Mouse (Mus musculus): ENCODE results near the gene Psmg3. TPM values are rescaled to one million over a fixed set of nuclear protein-coding genes. Genes with fewer than 3 reads are reported as not detected.
A peak's percentile ranks its signal among the peaks of the same experiment; 100 is the strongest.

Psmg3 gene
- polyA plus RNA-seq, 1 experiment from 2014 or later: 44.6 TPM

GRCm38 (mm10) chr5:139792966-139793337 lies 33.7 kb downstream of the Psmg3 start:
- Histone ChIP-seq H3K4me3 (ENCODE audit: low read length) (peak overlapping the region; percentile 99), H3K4me2 (ENCODE audit: low read depth, low read length) (peak overlapping the region; percentile 99), H3K36me3 (ENCODE audit: control insufficient read depth, insufficient read depth) (no peaks in the 10 kb centered on the region), H3K27me3 (ENCODE audit: control insufficient read depth, insufficient read depth, low read length) (no peaks in the 10 kb centered on the region), H3K9me3 (replicated peaks; ENCODE audit: control insufficient read depth, low read length) (no peaks in the 10 kb centered on the region), H3K4me1 (ENCODE audit: control insufficient read depth, insufficient read depth, low read length) (peaks cover 59% of the 10 kb centered on the region), H3K27ac (ENCODE audit: low read length) (peak overlapping the region; percentile 93), H3K9ac (ENCODE audit: low read length) (peak overlapping the region; percentile 96)
- no peak for ATAC-seq (replicated peaks; ENCODE audit: extremely low read depth, insufficient read depth, low FRiP score)
- WGBS: 9% methylated on average over 3 of the region's 3 CpGs

- Histone ChIP-seq H3K36me3 (ENCODE audit: control insufficient read depth, insufficient read depth) (no peaks in the 10 kb centered on the region), H3K27ac (ENCODE audit: low read length) (peak overlapping the region; percentile 93), H3K4me1 (ENCODE audit: control insufficient read depth, insufficient read depth, low read length) (peaks cover 52% of the 10 kb centered on the region), H3K9ac (ENCODE audit: low read length) (peak overlapping the region; percentile 96), H3K9me3 (replicated peaks; ENCODE audit: control insufficient read depth, low read length) (no peaks in the 10 kb centered on the region), H3K4me3 (ENCODE audit: low read length) (peak overlapping the region; percentile 99), H3K27me3 (ENCODE audit: control insufficient read depth, insufficient read depth, low read length) (no peaks in the 10 kb centered on the region), H3K4me2 (ENCODE audit: low read depth, low read length) (peak overlapping the region; percentile 99)
- ATAC-seq (replicated peaks; ENCODE audit: extremely low read depth, insufficient read depth, low FRiP score): no peak
- 4% methylated on average over 11 of the region's 11 CpGs for WGBS
These were observed 34.4 kb downstream of the Psmg3 start for GRCm38 (mm10) chr5:139792159-139792775.

DNA sequence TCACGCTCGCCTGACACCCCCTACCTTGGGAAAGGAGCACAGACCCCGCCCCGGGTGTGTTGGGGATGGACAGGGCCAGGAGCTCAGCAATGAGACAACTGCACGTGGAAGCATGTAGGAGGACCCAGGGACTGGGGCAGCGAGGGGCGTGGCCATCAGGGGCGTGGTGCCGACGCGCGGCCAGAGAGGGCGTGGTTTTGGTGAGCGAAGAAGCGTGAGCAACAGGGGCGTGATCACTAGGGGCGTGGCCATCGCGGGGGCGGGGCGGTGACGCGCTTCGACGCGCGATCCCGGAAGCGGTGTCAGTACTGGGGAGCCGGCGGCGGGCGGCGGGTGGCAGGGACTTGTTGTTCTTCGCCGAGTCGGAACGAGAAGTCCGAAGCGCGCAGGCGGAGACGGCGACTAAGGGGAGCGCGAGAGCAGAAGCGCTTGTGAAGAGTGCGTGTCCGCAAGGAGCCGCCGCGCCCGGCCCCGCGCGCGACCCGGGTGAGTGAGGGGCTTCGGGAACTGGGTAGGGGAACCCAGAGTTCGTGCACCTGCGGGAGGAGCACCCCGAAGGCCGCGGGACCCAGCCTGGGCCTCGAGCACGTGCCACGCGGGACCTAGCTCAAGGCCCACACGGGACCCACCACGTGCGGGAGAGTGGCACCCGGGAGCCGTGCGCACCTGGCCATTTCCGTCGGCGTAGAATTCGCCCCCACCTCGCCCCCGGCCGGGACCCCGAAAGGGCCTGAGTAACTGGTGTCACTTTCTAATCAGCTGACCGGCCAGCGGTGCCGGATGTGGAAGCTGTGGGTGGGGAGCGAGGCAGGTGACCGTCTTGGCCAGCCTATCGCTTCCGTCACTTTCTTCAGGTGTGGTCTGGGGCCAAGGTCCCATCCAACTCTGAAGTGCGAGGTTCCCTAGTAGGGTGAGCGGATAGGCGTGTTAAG lies 35.2 kb downstream of the Psmg3 start, which contains the start of gene Mafk:
TSS of gene Mafk (plus strand) at position 287 of the 932 bp plus-strand sequence.
- peak within 1 kb of the TSS; percentile 96 for H3K9ac ChIP-seq (ENCODE audit: low read length)
- no peaks in the 10 kb centered on the region for H3K36me3 ChIP-seq (ENCODE audit: control insufficient read depth, insufficient read depth)
- no peaks in the 10 kb centered on the region for H3K27me3 ChIP-seq (ENCODE audit: control insufficient read depth, insufficient read depth, low read length)
- H3K4me3 ChIP-seq (ENCODE audit: low read length): peak within 1 kb of the TSS; percentile 99
- WGBS: under 1% methylated on average over 92 of the region's 92 CpGs
- ATAC-seq (replicated peaks; ENCODE audit: extremely low read depth, insufficient read depth, low FRiP score): peak; percentile 84
- H3K4me1 ChIP-seq (ENCODE audit: control insufficient read depth, insufficient read depth, low read length): peaks cover 46% of the 10 kb centered on the region
- no peaks in the 10 kb centered on the region for H3K9me3 ChIP-seq (replicated peaks; ENCODE audit: control insufficient read depth, low read length)
- H3K27ac ChIP-seq (ENCODE audit: low read length): peak within 1 kb of the TSS; percentile 93
- H3K4me2 ChIP-seq (ENCODE audit: low read depth, low read length): peak within 1 kb of the TSS; percentile 99

GRCm38 (mm10) chr5:139789466-139789865 lies 37.2 kb downstream of the Psmg3 start:
- no peak for ATAC-seq (replicated peaks; ENCODE audit: extremely low read depth, insufficient read depth, low FRiP score)
- peaks cover 26% of the 10 kb centered on the region for H3K4me1 ChIP-seq (ENCODE audit: control insufficient read depth, insufficient read depth, low read length)
- no peak overlapping the region for H3K27ac ChIP-seq (ENCODE audit: low read length)
- no peak overlapping the region for H3K9ac ChIP-seq (ENCODE audit: low read length)
- WGBS: 60% methylated on average over 4 of the region's 4 CpGs
- no peaks in the 10 kb centered on the region for H3K9me3 ChIP-seq (replicated peaks; ENCODE audit: control insufficient read depth, low read length)
- no peak overlapping the region for H3K4me3 ChIP-seq (ENCODE audit: low read length)
- no peak overlapping the region for H3K4me2 ChIP-seq (ENCODE audit: low read depth, low read length)
- no peaks in the 10 kb centered on the region for H3K27me3 ChIP-seq (ENCODE audit: control insufficient read depth, insufficient read depth, low read length)
- H3K36me3 ChIP-seq (ENCODE audit: control insufficient read depth, insufficient read depth): no peaks in the 10 kb centered on the region

DNA sequence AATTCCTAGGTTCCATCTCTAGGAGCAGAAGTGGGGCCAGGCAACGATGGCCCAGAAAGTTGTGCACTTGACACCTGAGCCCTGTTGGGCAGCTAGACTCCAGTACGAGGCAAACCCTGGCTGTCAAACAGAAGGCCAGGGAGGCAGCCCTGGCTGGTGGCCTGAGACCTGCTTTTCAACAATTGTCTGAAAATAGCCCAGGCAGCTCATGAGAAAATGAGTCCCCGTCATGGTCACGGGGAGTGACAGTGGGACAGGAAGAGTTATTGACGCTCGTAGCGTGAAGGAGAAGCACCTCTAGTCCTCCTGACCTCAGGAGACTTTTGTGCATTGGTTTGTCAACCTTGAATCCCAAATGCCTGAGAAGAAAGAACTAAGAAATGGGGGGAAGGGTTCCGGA lies 45.3 kb downstream of the Psmg3 start:
- Histone ChIP-seq H3K9ac (ENCODE audit: low read length) (no peak overlapping the region), H3K27me3 (ENCODE audit: control insufficient read depth, insufficient read depth, low read length) (no peaks in the 10 kb centered on the region), H3K4me2 (ENCODE audit: low read depth, low read length) (no peak overlapping the region), H3K27ac (ENCODE audit: low read length) (no peak overlapping the region), H3K4me3 (ENCODE audit: low read length) (no peak overlapping the region), H3K9me3 (replicated peaks; ENCODE audit: control insufficient read depth, low read length) (no peaks in the 10 kb centered on the region), H3K4me1 (ENCODE audit: control insufficient read depth, insufficient read depth, low read length) (no peaks in the 10 kb centered on the region), H3K36me3 (ENCODE audit: control insufficient read depth, insufficient read depth) (no peaks in the 10 kb centered on the region)
- 62% methylated on average over 8 of the region's 8 CpGs for WGBS
- no peak for ATAC-seq (replicated peaks; ENCODE audit: extremely low read depth, insufficient read depth, low FRiP score)

DNA sequence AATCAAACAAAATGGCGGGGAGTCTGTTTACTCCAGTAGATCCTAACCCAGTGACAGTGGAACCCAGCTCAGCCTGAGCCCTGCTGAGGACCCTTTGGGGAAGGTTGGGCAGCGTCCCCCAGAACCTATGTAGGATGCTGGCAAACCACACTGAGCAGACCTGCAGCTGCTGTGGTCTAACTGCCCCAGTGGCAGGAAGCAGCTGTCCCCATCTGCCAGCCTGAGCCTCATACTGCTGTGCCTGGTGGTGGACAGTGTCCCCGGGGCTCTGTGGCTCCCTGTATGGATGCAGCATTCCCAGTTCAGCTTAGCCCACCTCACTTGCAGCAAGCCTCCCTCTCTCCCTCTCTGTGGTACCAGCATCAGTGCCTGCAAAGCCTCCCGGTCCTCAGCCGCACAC lies 49.7 kb downstream of the Psmg3 start:
- no peaks in the 10 kb centered on the region for H3K9me3 ChIP-seq (replicated peaks; ENCODE audit: control insufficient read depth, low read length)
- no peaks in the 10 kb centered on the region for H3K27me3 ChIP-seq (ENCODE audit: control insufficient read depth, insufficient read depth, low read length)
- 66% methylated on average over 5 of the region's 5 CpGs for WGBS
- peaks cover 8% of the 10 kb centered on the region for H3K4me1 ChIP-seq (ENCODE audit: control insufficient read depth, insufficient read depth, low read length)
- H3K9ac ChIP-seq (ENCODE audit: low read length): no peak overlapping the region
- peak; percentile 49 for ATAC-seq (replicated peaks; ENCODE audit: extremely low read depth, insufficient read depth, low FRiP score)
- H3K4me3 ChIP-seq (ENCODE audit: low read length): no peak overlapping the region
- no peak overlapping the region for H3K4me2 ChIP-seq (ENCODE audit: low read depth, low read length)
- H3K36me3 ChIP-seq (ENCODE audit: control insufficient read depth, insufficient read depth): peaks cover 12% of the 10 kb centered on the region
- H3K27ac ChIP-seq (ENCODE audit: low read length): peak overlapping the region; percentile 36; the same call in 1 of the 2 replicates

DNA sequence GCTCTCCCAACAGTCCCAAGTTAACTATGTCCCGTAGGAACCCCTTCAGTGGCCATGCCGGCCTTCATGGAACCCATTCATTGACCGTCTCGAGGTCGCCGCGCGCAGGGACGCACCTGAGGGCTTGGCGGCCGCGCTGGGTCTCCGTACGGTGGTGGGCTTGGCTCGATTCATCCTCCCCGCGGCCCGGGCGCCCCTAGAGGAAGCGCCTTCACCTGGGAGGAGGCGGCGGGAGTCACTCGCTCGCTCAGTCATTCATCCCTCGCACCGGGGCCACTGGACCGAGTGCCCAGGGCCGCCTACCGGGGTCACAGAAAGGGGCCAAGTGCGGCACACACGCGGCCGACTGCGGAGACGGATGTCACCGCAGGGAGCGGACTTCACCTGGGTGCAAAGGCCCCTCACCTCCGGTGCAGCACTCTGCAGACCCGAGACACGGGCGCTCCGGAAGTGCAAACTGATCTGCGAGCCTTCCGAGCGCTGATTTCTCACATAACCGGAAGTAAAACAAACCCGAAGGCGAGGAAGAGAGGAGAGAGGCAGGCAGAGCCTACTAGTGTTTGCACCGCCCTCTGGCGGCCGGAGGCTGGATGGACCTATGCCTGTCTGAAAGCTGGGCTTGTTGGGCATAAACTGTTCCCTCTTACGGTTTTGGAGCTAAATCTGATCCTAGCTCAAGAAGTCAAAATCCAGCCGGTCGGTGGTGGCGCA lies 51.3 kb downstream of the Psmg3 start, which contains the start of gene Ints1:
TSS of gene Ints1 (minus strand) at position 459 of the 711 bp plus-strand sequence.
- Histone ChIP-seq H3K9me3 (replicated peaks; ENCODE audit: control insufficient read depth, low read length) (no peaks in the 10 kb centered on the region), H3K36me3 (ENCODE audit: control insufficient read depth, insufficient read depth) (peaks cover 27% of the 10 kb centered on the region), H3K9ac (ENCODE audit: low read length) (peak within 1 kb of the TSS; percentile 93), H3K4me2 (ENCODE audit: low read depth, low read length) (peak within 1 kb of the TSS; percentile 92), H3K4me1 (ENCODE audit: control insufficient read depth, insufficient read depth, low read length) (peaks cover 8% of the 10 kb centered on the region), H3K27me3 (ENCODE audit: control insufficient read depth, insufficient read depth, low read length) (no peaks in the 10 kb centered on the region), H3K27ac (ENCODE audit: low read length) (peak within 1 kb of the TSS; percentile 46; the same call in 1 of the 2 replicates), H3K4me3 (ENCODE audit: low read length) (peak within 1 kb of the TSS; percentile 97)
- peak; percentile 85 for ATAC-seq (replicated peaks; ENCODE audit: extremely low read depth, insufficient read depth, low FRiP score)
- under 1% methylated on average over 55 of the region's 55 CpGs for WGBS

Measured in heart, embryonic 16.5 days (tissue).